Mouse (Mus musculus): ENCODE data around the gene Plekhg3.

The Plekhg3 gene

GRCm38 (mm10) chr12:76619847-76620246 is 89.2 kb downstream of the Plekhg3 start:
- no peak for DNase-seq (ENCODE audit: low spot score in 2 of 2)

- no peak for DNase-seq (ENCODE audit: low spot score in 2 of 2)
Measured at GRCm38 (mm10) chr12:76623374-76623773, 92.7 kb downstream of the Plekhg3 start.
